Mouse (Mus musculus) T-helper 2 cell (primary cell): ENCODE measurements around the gene Nrde2.

Source experiments
- in situ Hi-C: fragments of 300-600 bp; cut with MboI, MseI; formaldehyde crosslinking; loops from one replicate; pipeline ENCODE4 v1.15.1; 2025; ENCODE audit warnings: high pct_unique_total_duplicates

Nrde2 gene

DNA sequence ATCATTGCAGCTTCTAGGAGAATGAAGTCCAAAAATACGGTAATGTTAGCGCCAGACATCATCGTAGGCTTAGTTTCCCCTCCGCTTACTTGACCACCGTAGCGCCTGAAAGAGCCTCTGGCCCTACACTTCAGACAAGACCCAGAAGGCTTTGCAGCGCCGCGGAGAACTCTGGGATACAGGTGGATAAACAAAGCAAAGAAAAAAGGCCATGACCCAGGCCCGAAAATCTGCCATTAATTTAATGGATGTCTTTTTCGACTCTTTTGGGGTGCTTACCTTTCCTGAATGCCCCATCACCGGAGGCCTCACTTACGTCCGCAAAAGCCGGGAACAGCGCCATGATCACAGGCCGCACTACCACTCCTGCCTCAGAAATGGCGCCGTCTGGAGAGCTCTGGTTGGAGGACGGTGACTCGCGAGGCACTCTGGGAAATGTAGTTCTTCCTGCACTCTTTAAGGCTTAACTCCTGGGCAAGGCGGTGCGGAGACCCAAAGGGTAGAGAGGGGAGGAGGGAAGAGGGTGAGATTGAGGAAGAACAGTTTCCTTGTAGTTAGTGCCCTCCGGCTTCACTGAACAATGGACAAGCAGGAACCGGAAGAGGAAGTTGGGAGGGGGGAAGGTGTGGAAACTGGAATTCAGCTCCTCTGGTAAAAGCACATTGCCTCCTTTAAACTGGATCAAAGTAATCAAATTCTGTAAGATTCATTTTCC lies at the start of gene Nrde2:
TSS of gene Nrde2 (minus strand) at position 393 of the 715 bp plus-strand sequence.
- in situ Hi-C loops = no loop called here

DNA sequence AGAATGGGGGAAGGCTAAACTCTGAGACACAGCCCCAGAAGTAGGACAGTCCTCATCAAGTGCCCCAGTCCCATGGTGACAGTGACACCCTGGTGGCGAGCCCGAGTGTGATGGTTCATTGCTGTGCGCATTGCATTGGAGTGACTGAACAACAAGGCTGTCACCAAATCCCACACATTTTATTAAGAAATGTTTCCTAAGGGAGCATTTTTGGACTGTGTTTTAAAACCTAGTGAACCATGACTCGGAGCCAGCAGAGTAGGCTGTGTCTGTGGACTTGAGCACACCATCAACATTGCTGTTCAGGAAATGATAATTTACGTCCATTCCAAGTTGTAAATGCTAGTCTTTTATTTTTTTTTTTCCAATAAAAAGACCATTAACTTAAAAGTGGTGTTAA lies 47.5 kb upstream of the Nrde2 start:
- in situ Hi-C loops = no loop called here

DNA sequence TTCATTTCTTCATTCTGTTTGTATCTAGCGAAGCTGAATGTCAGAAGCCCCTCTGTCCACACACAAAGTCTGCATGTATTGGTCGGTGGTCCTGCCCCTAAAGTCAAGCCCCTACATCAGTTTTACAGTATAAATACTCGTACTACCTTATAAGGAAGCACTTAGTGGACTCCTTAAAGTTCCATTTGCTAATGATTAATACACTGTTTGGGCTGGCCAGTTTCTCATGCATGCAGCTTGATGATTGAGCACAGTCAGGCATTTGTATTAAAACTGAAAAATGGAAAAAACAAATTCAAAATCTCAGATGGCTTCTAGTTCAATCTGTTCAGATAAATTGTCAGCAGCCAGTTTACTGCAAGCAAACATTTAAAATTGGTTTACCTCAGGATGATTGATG lies 47.1 kb upstream of the Nrde2 start:
- in situ Hi-C loops = no loop called here

DNA sequence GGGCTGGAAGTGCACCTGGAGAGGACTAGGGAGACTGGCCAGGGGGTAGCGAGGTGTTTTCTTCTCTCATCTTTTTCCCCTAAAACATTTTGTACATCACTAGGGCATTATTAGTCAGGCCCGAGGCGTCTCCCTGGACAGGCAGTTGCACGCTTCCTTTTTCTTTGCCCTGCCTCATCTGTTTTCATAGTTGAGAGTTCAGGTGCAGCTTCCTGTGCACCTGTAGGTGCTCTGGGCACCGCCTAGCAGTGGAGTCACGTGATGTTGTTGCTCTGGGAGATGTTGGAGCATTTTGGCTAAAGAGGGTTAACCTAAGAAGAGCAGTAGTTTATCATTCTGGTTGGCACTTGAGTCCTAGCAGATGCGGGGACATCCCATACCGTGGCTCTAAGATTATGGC lies 45.7 kb upstream of the Nrde2 start:
- in situ Hi-C loops = no loop called here

DNA sequence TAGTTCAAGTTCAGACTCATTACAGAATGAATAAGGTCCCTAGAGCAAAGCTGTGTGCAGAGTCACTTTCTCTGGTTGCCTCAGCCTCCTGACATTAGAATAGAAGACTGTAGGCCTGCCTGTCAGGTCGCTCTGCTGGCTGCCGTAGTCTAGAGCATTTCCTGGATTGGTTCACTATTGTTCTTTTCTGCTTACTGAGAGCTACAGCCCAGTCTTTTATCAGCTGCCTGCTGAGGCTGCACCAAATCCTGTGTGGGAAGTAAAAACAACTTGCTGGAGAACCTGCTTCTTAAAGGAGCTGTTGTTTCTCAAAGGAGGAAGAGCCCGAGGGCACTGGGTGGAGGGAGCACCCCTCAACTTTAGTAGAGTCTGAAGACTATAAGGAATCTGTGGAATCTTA lies 44.3 kb upstream of the Nrde2 start:
- in situ Hi-C loops = no loop called here

DNA sequence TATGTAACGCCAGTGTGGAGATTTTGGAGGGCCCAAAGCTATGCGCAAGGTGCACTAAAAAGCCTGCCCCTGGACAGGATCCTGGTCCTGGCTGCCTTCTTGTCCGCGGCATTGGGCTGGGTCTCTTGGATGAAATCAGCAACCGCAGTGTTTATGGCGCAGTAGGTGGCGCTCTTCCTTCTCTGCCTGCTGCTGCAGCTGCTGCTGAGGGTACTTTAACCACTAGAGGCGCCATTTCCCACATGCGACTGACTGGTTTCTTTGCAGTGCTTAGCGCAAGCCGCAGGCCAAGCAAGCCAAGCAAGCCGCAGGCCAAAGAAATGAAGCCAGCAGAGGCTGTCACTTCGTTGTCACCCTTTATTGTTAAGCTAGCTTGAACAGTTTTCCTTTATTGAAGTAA lies 42.4 kb upstream of the Nrde2 start:
- in situ Hi-C loops = no loop called here

DNA sequence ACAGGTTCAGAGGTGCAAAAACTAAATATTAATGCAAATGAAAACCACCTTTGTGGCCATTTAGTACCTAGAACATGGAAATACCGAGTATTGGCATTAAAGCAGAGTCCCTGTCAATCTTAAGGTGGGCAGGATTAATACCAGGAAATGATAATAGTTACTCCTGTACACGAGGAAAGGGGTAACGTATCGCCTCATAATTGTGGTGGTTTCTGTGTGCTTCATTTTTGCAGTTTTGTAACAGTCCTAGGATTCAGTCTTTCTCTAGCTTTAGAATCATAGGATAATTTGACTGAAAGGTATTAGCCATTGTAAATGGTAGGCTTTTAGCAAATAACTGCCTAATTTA lies 41.9 kb upstream of the Nrde2 start:
- in situ Hi-C loops = no loop called here

DNA sequence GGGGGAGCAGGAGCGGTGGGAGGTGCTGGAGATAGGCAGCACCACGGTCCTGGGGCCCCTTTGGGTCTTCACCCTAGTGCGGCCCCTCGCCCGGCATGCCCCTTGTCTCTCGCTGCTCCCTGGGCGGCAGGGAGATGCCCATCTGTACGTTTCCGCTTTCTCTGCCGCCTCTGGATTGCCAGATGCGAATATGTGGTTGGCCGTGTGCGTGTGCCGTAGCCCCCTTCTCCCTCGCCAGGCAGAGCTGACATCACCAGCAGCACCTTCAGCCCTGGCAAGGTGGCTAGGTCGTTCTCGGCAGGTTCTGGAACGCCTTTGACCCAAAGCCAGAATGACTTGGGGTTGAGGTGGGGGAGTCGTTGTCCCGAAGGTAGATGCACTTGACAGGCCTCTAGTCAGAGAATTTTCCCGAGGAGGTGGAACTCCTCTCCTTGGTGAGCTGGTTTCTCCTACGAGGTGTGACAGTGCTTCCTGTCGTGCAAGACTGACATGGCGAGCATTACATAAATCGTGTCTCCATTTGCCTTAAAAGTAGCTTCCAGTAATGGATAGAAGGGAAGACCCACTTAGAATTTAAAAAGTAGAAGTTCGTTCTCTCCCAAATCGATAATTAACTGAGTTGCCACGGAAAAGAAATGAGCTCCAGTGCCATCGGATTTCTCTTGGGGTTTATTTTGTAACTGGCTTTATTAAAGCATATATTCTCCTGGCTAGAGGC lies 41.4 kb upstream of the Nrde2 start:
- in situ Hi-C loops = no loop called here

DNA sequence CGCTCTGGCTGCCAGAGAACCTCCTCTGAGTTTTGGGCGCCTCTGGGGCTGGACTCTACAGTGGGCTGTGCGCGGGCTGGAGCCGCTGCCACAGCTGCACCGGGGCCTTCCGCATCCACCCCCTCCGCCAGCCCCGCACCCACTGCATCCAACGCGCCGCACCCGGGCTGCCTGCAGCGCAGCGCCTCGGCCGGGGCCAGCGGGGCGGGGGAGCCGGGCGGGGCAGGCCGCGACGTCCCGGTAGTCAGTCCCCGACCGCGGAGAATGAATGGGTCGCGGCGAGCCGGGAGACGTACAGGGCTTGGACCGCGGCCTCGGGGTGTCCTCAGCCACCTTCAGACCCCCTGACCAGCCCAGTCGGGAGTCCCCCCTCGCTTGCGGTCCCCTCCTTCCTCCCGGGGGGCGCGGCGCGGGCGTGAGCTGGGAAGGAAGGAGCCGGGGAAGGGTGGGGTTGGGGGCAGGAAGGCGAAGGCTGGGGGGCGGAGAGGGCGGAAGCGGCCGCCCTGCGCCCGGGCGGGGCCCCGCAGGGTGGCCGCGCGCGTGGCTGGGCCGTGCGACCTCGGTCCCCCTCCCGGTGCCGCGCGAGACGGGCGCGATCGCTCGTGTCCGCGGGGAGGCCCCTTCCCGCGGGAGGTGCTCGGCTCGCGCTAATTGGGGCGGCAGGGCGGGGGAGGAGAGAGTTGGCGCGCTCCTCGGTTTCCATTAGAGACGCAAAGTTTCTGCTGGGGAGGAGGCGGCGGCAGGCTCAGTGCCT lies 40.6 kb upstream of the Nrde2 start:
- in situ Hi-C loops = loop anchor here (25.0 kb wide), 1 partner anchor 812 kb away; no protein-coding TSS in a partner anchor

DNA sequence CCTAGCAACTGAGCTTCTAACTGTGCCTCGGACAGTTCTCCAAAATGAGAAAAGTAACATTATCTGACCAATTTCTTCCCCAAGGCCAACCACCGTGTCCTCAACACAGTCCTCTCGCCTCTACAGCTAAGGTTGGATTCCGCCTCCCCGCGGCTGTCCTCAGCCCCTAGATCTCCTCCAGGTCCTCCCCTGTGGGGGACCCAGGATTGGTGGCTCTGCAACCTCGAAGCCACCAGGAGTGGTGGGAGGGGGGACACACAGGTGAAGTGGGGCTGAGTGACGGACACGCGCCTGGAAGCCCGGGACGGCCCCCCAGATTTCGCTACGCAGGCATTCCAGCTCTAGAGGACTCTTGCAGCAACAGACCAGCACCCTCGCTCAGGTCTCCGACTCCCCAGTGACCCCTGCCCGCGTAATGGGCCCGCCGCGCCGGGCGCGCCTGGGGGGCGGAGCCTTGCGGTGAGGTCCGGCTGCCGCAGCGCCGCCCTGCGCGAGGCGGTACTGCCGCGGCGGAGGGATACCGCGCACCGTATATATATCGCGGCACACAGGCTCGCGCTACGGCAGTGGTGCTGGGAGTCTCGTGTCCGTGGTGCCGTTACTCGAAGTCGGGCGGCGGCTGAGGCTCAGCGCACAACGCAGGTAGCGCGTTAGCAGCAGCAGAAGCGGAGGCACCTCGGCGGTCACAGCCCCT lies 39.7 kb upstream of the Nrde2 start, which contains the start of gene Calm1:
TSS of gene Calm1 (plus strand) at position 469 of the 694 bp plus-strand sequence.
- in situ Hi-C loops = loop anchor here (25.0 kb wide), 1 partner anchor 813 kb away; no protein-coding TSS in a partner anchor

DNA sequence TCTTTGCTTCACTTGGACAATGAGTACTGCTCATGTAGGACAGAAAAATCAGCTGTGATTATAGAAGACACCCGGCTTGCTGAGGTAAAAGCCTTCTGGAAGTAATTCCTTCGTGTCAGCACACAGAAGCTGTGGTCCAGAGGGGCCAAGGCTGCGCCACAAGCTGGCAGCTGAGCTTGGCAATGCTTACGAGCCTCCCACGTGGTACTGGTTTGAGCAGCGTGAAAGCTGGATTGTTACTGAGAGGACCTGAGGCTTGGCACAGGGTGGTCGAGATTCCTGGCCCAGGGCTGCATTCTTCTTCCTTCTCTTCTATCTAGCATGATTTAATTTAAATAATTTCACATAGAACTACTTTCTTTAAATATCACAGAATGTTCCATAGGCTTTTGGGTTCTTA lies 37.3 kb upstream of the Nrde2 start:
- in situ Hi-C loops = loop anchor here (25.0 kb wide), 1 partner anchor 816 kb away; no protein-coding TSS in a partner anchor

DNA sequence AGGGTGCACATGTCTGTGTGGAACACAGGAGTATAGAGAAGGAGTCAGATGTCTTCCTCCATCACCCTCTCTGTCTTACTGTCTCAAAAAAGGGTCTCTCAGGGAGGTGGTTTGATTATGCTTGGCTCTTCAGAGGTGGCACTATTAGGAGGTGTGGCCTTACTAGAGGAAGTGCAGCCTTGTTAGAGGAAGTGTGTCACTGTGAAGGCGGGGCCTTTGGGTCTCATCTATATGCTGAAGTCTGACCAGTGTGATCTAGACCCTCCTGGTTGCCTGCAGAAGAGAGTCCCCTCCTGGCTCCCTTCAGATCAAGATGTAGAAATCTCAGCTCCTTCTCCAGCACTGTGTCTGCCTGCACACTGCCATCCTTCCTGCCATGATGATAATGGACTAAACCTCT lies 34.7 kb upstream of the Nrde2 start:
- in situ Hi-C loops = loop anchor here (25.0 kb wide), 1 partner anchor 818 kb away; no protein-coding TSS in a partner anchor

DNA sequence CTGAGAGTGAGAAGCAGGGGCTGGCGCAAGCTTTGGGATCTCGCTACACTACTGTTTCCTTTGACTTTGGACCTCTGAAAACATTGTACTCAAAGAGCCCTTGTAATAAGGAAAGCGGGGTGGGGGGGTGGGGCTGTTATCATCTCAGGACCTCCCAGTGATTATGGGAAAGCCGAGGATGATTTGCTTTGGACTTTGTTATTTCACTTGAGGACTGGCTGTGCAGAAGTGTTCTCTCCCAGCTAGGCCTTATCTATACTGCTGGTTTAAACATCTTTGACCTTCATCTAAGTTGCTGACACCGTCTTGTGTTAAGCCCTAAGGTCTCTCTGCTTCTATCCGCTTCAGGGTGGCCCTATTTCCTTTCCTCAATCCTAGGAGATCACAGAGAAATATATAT lies 31.3 kb upstream of the Nrde2 start:
- in situ Hi-C loops = loop anchor here (25.0 kb wide), 1 partner anchor 821 kb away; no protein-coding TSS in a partner anchor

DNA sequence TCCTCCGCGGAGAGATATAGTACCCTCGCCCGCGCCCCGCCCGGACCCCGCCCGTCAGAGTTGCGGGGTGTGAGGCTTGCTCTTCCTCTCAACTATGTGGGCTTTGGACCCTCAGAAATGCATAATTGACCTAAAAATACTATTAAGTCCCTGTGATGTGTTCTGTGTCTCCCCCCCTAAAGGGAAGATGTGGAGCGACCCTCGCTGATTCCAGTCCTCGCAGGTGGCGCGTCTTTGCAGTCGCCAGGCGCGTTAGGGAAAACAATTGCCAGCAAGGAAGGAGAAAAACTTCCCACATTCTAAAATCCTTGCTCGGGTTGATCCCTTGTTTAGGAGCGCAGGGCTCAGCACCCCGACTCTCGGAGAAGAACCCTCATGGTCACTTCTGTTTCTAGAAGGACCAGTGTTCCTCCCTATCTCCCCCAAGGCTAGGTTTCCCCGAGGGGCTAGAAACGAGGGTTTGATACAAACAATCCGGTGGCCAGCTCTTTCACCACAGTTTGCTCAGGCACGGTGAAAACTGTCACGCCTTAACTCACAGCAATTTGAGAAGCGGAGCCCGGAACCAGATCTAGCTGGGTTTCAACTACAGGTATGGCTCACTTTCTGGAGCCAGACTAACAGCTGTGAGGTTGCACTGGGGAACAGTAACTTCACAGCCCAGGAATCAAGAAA lies 28.4 kb upstream of the Nrde2 start:
- in situ Hi-C loops = loop anchor here (25.0 kb wide), 1 partner anchor 824 kb away; no protein-coding TSS in a partner anchor

DNA sequence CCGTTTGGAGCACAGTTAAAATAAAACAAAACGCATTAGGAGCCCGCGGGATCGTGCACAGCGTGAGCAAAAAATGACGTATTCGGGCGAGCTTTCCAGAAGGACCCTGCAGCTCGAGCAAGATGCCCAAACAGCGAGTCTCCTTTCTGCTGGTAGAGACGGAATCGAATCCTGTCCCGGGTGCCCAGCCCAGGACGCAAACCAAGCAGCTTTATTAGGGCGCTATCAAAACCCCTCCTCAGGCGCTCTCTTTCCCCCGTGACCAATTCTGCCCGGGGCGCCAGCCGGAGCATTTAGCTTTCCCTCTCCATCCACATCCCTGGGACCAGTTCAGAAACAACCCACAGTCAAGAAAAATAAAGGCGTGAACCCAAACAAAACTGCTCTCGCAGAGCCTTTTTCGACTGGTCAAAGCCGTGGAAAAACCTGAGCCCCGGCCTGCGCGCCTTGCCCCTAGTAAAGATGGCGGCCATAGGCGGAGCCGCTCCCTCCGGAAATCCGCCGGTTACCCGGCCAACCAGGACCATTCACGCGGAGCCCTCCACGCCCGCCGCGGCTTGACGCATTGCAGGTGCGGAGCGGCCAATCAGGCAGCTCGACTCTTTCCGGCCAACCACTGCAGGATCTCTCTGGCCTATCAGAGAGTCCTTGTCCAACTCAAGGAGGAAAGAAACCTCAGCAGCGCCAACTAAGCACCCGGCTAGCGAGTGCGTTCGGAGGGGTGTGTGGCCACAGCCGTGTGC lies 27.7 kb upstream of the Nrde2 start:
- in situ Hi-C loops = loop anchor here (25.0 kb wide), 1 partner anchor 825 kb away; no protein-coding TSS in a partner anchor

DNA sequence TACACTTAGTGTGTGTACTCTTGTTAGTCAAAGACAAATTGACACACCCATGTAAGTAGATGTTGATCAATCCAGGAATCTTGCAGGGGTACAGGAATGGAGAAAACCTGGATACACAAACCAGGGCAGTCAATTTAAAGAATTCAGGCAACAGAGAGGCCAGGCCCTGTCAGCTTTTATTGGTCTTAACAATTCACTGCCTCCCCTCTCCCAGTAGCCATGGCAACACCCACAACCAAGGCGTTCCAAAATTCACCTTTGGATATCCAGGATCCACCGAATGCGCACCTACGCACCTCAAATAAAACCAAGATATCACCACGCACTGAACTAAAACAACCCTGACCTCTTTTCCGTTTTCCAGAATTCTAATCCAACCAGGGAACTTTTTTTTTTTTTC lies 26.9 kb upstream of the Nrde2 start:
- in situ Hi-C loops = loop anchor here (25.0 kb wide), 1 partner anchor 826 kb away; no protein-coding TSS in a partner anchor

DNA sequence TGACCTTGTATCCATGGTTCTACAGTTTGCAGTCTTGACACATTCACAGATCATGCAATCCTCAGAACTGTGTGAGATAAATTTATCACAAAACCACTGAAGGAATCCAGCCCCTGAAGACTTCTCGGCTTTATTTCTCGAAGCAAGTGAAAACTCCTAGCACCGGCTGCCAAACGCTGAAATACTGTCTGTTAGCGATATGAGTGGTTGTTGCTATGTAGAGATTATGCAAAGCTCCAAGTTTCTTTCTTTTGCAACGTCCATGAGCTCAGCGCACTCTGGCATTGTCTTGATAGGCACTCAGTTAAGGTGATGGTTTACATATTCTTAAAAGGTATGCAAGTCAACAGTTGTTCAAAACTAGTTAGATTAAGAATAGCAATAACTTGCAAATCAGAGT lies 26.4 kb upstream of the Nrde2 start:
- in situ Hi-C loops = loop anchor here (25.0 kb wide), 1 partner anchor 826 kb away; no protein-coding TSS in a partner anchor

DNA sequence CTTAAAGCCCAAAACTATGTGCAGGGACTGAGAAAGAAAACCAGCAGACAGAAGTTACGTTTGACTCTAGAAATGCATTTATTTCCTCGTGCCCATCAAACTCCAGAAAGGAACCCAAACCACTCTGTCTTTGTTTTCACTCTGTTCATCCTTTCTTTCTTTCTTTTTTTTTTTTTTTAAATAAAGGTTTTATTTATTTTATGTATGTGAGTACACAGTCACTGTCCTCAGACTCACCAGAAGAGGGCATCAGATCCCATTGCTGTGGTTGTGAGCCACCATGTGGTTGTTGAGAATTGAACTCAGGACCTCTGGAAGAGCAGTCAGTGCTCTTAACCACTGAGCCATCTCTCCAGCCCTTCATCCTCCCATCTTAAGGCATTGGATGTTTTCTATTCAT lies 25.5 kb upstream of the Nrde2 start:
- in situ Hi-C loops = loop anchor here (25.0 kb wide), 1 partner anchor 827 kb away; no protein-coding TSS in a partner anchor

DNA sequence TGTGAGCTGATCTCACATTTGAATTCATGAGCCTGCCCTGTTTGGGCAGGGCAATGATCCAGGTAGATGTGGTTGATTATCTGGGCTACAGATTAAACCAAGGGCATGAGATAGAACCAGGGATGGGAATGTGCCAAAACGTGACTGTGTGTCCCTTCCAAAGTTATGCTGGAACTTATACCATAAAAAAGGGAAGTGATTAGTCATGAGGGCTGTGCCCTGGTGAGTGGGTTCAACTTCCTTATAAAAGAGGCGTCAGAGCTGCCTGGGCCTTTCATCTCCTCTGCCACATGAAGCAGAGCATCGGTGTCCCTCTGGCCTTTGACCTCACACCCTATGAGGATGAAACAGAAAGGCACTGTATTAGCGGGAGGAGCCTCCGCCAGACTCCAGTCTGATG lies 24.5 kb upstream of the Nrde2 start:
- in situ Hi-C loops = loop anchor here (25.0 kb wide), 1 partner anchor 828 kb away; no protein-coding TSS in a partner anchor

DNA sequence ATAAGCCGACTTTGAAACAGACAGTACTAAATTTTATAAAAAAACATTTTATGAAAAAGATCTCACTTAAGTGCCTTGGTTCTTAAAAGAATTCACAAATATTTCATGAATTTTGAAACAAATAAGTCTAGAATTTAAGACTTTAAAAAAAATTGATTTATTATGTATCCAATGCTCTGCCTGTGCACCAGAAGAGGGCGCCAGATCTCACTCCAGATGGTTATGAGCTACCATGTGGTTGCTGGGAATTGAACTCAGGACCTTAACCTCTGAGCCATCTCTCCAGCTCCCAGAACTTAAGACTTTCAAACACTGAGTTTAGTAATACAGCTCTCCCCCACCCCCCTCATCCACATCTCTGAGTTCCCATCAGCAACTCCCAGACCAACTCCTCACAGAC lies 23.2 kb upstream of the Nrde2 start:
- in situ Hi-C loops = loop anchor here (25.0 kb wide), 1 partner anchor 830 kb away; no protein-coding TSS in a partner anchor
